Mouse (Mus musculus): ENCODE results near the gene Cnot3.

DNA sequence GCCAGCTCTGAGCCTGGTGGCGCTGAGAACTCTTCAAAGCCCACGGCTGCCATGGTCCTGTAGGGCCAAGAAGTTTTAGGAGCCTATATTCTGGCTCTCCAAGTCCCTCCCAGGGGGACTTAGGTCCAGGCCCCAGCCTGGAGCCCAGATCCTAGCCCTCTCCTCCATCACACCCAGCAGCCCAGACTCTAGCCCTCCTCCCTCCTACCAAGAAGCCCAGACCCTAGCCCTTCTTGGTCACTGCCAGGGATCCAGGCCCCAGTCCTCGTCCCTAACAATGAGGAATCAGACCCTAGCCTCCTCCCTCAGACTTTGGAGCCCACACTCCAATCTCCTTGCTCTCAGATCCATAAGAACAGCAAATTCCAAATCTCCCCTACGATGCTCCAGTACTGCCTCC, 16.0 kb upstream of the Cnot3 start:
- TF ChIP-seq CTCF (IDR thresholded peaks at IDR 0.05; ENCODE audit: low read depth) (no peak), EP300 (IDR thresholded peaks at IDR 0.05; ENCODE audit: low read depth) (no peak)

Measured in liver, embryonic 14.5 days (tissue).